Mouse (Mus musculus) ES-E14 (cell line): ENCODE results near the gene Il34.
A peak's percentile ranks its signal among the peaks of the same experiment; 100 is the strongest.

Source experiments
- CHD2 ChIP-seq: IDR thresholded peaks from 2 replicates; pipeline ENCODE4 v1.6.1; 2014; ENCODE audit warnings: mild to moderate bottlenecking, low read depth, low read length, inconsistent platforms
- HCFC1 ChIP-seq: IDR thresholded peaks from 2 replicates; pipeline ENCODE4 v1.6.1; 2012; ENCODE audit warnings: low read length, inconsistent platforms, borderline replicate concordance; ENCODE audit not compliant: insufficient read depth
- MAFK ChIP-seq: IDR thresholded peaks from 2 replicates; pipeline ENCODE4 v1.6.1; 2014; ENCODE audit warnings: mild to moderate bottlenecking, low read depth, low read length, inconsistent platforms; ENCODE audit not compliant: insufficient read depth
- ZC3H11A ChIP-seq: IDR thresholded peaks from 2 replicates; pipeline ENCODE4 v1.6.1; 2012; ENCODE audit warnings: low read depth, mild to moderate bottlenecking, inconsistent platforms, low read length, borderline replicate concordance
- ZNF384 ChIP-seq: IDR thresholded peaks from 2 replicates; pipeline ENCODE4 v1.6.1; 2012; ENCODE audit warnings: low read depth, low read length, inconsistent platforms

GRCm38 (mm10) chr8:110831956-110832355, 26.2 kb upstream of the Il34 start:
- TF ChIP-seq CHD2 (no peak), ZC3H11A (no peak), MAFK (0 out of 2 replicates have a peak, but pooled peaks have one; percentile 58), ZNF384 (no peak), HCFC1 (no peak)
